Mouse (Mus musculus) heart, adult 8-10 months (tissue): Measurements from ENCODE around the gene Foxp3. TPM values are rescaled to one million over a fixed set of nuclear protein-coding genes. Genes with fewer than 3 reads are reported as not detected.

Source experiments
- DNase-seq: peaks from one replicate; pipeline ENCODE4 v3.0.0; 2022; ENCODE audit warnings: low spot score
- total RNA-seq, 4 experiments: library from RNA; stranded (reverse); gene quantifications; 2 replicates each; pipeline ENCODE4 v1.2.4; 2022

Foxp3 gene
- total RNA-seq, 4 experiments from 2014 or later = not detected

DNA sequence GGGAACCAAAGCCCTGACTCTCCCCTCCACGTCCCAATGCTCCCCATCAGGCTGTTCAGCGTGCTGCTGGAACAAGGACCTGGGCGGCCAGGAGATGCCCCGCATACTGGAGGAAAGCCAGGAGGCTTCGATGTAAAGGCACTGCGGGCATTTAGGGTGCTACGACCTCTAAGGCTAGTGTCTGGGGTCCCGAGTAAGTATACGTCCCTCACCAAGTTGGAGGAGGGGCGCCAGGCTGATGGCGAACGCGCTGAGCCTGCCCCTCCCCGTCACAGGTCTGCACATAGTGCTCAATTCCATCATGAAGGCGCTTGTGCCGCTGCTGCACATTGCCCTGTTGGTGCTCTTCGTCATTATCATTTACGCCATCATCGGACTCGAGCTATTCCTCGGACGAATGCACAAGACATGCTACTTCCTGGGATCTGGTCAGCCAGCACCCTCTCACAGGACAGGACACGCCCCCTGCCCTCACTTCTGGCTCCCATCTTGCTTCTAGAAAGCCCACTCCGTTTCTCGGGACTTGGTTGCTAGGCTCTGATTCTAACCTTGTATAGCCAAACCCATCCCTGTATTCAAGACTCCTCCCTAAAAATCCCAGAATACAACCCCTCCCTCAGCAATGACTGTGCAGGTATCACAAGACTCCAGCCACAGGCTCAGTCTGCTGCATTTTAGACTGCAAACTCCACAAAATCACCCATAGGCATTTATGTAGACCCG lies 37.3 kb downstream of the Foxp3 start:
- no peak for DNase-seq

- no peak for DNase-seq
Observed at GRCm38 (mm10) chrX:7617889-7618551, 44.6 kb downstream of the Foxp3 start.

DNA sequence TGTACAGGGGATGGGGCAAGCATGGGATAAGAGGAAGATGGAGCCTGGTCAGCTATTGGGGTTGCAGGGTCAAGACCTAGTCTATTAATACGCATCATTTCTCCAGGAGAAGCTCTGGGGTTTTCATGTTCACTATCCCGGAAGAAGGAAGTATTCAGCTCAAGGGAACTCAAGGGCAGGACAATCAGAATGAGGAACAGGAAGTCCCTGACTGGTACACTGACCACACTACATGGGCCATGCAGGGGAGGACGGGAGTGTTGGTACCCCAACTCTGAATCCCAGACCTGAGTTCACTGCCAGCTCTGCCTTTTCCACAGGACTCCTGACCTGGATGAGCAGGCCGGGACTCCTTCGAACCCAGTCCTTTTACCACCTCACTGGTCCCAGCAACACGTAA lies 59.1 kb downstream of the Foxp3 start:
- no peak for DNase-seq

GRCm38 (mm10) chrX:7635101-7635500 lies 61.7 kb downstream of the Foxp3 start:
- no peak for DNase-seq

- peak; percentile 40 for DNase-seq
Observed at GRCm38 (mm10) chrX:7638401-7639091, 65.1 kb downstream of the Foxp3 start, which contains the start of gene Syp. Syp (plus strand) TSS chrX:7638471.

DNA sequence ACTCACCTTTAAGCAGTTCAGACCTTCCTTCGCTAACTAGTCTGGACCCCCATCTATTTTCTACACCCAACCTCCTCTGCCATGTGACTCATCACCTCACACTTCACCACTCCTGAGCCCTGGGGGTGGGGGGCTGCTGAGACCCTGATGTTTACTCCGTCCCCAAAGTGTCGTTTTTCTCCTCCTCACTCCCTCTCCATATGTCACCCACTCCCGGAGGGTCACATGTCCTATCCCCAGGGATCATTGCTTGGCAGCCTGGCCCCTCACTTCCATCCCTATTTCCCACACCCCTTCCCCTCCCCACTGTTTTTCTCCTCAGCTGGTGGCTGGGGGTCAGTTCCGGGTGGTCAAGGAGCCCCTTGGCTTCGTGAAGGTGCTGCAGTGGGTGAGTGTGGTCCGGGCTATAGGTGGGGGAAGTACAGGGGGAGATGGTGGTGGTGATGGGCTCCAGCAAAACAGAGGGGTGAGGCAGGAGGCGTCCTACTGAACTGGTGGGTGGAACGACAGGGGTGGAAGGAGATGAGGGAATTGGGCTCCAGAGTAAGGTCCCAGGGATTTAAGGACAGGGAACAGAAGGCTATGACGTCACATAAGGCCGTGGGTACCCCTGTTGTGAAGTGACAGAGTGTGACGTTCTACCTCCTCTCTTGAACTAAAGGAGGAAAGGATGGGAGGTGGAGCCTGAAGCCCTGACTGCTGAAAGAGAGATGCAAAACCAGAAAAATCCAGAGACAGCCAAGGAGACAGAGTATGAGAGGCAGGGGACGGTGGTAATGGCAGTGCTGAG lies 66.3 kb downstream of the Foxp3 start:
- DNase-seq = no peak

- no peak for DNase-seq
Observed at GRCm38 (mm10) chrX:7640785-7641184, 67.3 kb downstream of the Foxp3 start.

Other genes with a start within 250 kb of the Foxp3 start
- under 1 TPM; 0.34 to 0.63 (median 0.63) TPM for gene Usp27x, start 197.8 kb upstream of the Foxp3 start, total RNA-seq
- 1 to 10 TPM; 3.5 to 5.7 (median 4.6) TPM for gene Ppp1r3f, start 639 bp downstream of the Foxp3 start, total RNA-seq
- gene Ccdc22, start 31.9 kb downstream of the Foxp3 start, total RNA-seq = 10 to 100 TPM in 3 of 4 experiments, 1 to 10 TPM in 1; 8.5 to 11.9 (median 11.1) TPM
- gene Cacna1f, start 33.4 kb downstream of the Foxp3 start, total RNA-seq = not detected
- gene Syp, start 64.8 kb downstream of the Foxp3 start, total RNA-seq = 1 to 10 TPM; 2.9 to 5.4 (median 3.8) TPM
- 10 to 100 TPM; 18.8 to 22.2 (median 19.5) TPM for gene Prickle3, start 83.6 kb downstream of the Foxp3 start, total RNA-seq
- 10 to 100 TPM; 39.8 to 56.9 (median 51.1) TPM for gene Plp2, start 97.7 kb downstream of the Foxp3 start, total RNA-seq
- 10 to 100 TPM; 26.1 to 30.3 (median 28.8) TPM for gene Magix, start 107.6 kb downstream of the Foxp3 start, total RNA-seq
- 10 to 100 TPM; 18.3 to 21.9 (median 21.3) TPM for gene Gpkow, start 123.5 kb downstream of the Foxp3 start, total RNA-seq
- gene Wdr45, start 140.7 kb downstream of the Foxp3 start, total RNA-seq = 10 to 100 TPM; 34.4 to 60.5 (median 46.7) TPM
- not detected for gene Gm45208, start 148.6 kb downstream of the Foxp3 start, total RNA-seq
- 1 to 10 TPM; 4.3 to 6.7 (median 5.7) TPM for gene Praf2, start 154.8 kb downstream of the Foxp3 start, total RNA-seq
- gene Ccdc120, start 177.3 kb downstream of the Foxp3 start, total RNA-seq = 1 to 10 TPM in 1 of 4 experiments, under 1 TPM in 3; 0.37 to 1.0 (median 0.73) TPM
- 10 to 100 TPM; 11.9 to 16.9 (median 14.8) TPM for gene Tfe3, start 188.9 kb downstream of the Foxp3 start, total RNA-seq
- gene Gripap1, start 216.1 kb downstream of the Foxp3 start, total RNA-seq = 10 to 100 TPM; 23.1 to 26.1 (median 24.7) TPM
- gene Kcnd1, start 248.6 kb downstream of the Foxp3 start, total RNA-seq = under 1 TPM; 0.23 to 0.30 (median 0.27) TPM